Mouse (Mus musculus): Measurements from ENCODE around the gene Arl4c. TPM values are rescaled to one million over a fixed set of nuclear protein-coding genes. Genes with fewer than 3 reads are reported as not detected.

Gene Arl4c
- polyA plus RNA-seq, 1 experiment from 2014 or later, result 1.9 TPM

DNA sequence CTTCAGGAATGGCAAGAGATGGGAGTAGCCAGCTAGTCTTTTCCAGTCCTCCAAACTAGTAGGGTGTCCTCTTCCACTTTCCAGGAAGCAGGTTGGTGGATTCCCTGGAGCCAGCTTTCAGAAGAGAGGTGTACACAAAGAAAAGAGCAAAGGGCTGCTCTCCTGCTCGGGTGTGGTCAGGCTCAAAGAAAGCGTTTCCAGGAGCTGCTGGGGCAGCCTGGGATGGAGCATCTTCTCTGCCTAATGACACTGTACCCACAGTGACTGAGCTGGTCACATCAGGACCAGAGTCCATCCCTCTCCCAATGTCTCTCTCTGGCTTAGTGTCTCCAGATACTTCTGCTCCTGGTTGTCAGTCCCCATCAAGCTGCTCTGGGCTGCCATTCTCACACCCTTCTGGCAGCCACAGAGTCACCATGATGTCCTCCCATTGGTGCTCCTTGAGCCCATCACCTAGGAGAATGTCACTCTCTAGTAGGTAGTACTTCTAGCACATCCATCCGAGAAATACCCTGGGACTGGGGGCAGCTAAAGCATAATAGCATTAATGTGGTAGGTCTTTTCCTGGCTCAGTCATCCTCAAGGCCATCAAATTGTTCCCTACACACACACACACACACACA lies 46.4 kb downstream of the Arl4c start:
- Histone ChIP-seq H3K4me1 (replicated peaks; ENCODE audit: control insufficient read depth, insufficient read depth, low read length) (no peaks in the 10 kb centered on the region), H3K9me3 (ENCODE audit: control insufficient read depth, low read length) (no peaks in the 10 kb centered on the region), H3K4me2 (no peak overlapping the region), H3K27ac (ENCODE audit: low read depth, low read length) (no peak overlapping the region), H3K27me3 (replicated peaks; ENCODE audit: control insufficient read depth, insufficient read depth, low read length) (no peaks in the 10 kb centered on the region), H3K4me3 (ENCODE audit: low read depth, low read length) (no peak overlapping the region), H3K36me3 (ENCODE audit: control insufficient read depth, insufficient read depth, low read length) (no peaks in the 10 kb centered on the region), H3K9ac (ENCODE audit: low read depth, low read length) (no peak overlapping the region)
- DNase-seq (ENCODE audit: low spot score), result no peak
- ATAC-seq (replicated peaks; ENCODE audit: low FRiP score), result no peak
- 69% methylated on average over 3 of the region's 3 CpGs for WGBS

DNA sequence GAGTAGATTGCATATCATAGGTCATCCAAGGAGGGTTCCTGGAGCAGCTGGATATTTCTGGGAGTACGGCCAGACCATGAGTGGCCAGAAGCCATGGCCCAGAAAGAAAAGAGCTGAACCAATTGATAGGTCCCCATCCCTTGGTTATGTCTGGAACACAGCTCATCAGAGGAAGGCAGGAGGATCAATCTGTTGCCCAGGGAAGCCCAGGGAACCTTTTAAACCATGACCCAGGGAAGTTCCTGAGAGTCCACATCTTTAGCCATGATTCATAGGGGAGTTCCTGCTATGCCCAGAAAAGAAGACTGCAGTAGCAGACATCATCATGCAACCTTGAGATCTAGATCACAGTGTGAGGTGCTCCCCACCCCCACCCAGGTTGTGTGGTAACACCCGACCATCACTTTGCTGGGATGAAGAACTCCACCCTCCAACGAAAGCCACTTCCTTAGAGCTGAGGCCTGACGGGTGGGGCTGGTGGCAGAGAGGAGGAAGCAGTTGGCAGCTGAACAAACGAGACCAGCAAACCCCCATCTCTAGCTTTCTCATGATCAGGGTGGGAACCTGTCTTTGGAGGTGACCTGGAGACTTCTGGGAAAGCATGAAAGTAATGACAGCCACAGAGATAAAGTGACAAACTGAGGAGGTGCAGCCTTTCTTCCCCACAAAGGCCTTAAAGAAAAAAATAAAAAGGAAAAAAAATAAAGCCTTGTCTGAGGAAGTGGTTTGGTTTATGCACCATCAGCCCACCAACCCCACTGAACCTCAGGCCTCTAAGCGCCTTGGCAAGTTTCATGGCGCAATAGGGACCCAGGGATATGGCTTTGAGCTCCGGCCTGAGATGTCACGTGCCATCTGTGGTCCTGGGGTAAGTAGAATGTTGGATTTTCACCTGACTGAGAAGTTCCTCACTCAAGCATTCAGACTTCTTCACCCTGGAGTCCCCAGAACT lies 47.2 kb downstream of the Arl4c start:
- ATAC-seq (replicated peaks; ENCODE audit: low FRiP score), result no peak
- H3K27ac ChIP-seq (ENCODE audit: low read depth, low read length), result no peak overlapping the region
- no peaks in the 10 kb centered on the region for H3K27me3 ChIP-seq (replicated peaks; ENCODE audit: control insufficient read depth, insufficient read depth, low read length)

DNA sequence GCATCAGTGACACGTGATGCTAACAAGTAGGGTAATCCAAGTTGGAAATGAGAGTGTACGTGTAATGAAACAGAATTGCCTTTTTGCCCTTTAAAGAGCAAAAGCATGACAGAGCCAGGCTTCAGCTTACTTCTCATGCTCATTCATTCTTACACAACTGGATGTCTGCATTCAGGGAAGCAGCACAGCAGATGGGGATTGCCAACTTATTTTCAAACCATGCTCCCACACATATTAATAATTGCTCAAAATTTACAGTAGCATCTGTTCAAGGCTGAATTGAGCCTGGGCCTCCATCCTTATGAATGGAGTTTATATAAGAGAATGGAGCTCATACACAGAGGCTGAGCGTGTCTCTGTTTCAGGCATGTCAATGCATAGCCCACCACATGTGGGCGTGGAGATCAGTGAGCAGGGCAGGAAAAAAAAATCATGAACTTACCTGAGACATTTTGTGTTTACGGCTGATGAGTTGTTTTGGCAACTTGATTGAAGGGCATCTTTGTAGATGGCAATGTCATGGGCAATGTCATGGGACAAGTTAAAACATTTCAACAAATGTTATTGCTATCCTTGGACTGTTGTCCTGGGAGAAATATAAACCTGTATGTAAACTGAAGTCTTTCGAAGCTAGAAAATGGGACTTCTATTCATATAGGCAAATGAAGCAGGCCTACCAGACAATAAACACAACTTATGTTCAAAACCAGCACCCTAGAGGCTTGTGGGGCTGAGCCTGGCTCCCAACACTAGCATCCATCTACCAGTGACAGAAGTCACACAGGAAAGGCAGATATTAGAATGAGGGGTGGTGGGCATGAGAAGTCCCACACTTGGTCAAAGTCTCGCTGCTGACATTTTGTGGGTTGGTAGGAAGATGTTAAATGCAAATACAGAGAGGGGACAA lies 48.2 kb downstream of the Arl4c start:
- H3K36me3 ChIP-seq (ENCODE audit: control insufficient read depth, insufficient read depth, low read length), result no peaks in the 10 kb centered on the region
- H3K4me1 ChIP-seq (replicated peaks; ENCODE audit: control insufficient read depth, insufficient read depth, low read length), result no peaks in the 10 kb centered on the region
- WGBS, result 80% methylated on average over 7 of the region's 7 CpGs
- no peaks in the 10 kb centered on the region for H3K27me3 ChIP-seq (replicated peaks; ENCODE audit: control insufficient read depth, insufficient read depth, low read length)
- ATAC-seq (replicated peaks; ENCODE audit: low FRiP score) (no peak), DNase-seq (ENCODE audit: low spot score) (no peak)
- H3K27ac ChIP-seq (ENCODE audit: low read depth, low read length), result no peak overlapping the region
- no peak overlapping the region for H3K4me3 ChIP-seq (ENCODE audit: low read depth, low read length)
- no peaks in the 10 kb centered on the region for H3K9me3 ChIP-seq (ENCODE audit: control insufficient read depth, low read length)
- no peak overlapping the region for H3K9ac ChIP-seq (ENCODE audit: low read depth, low read length)
- no peak overlapping the region for H3K4me2 ChIP-seq

More for the DNA sequence above, 47.2 kb downstream of the Arl4c start:
- Histone ChIP-seq H3K4me2 (no peak overlapping the region), H3K4me1 (replicated peaks; ENCODE audit: control insufficient read depth, insufficient read depth, low read length) (no peaks in the 10 kb centered on the region), H3K9ac (ENCODE audit: low read depth, low read length) (no peak overlapping the region), H3K9me3 (ENCODE audit: control insufficient read depth, low read length) (no peaks in the 10 kb centered on the region), H3K4me3 (ENCODE audit: low read depth, low read length) (no peak overlapping the region), H3K36me3 (ENCODE audit: control insufficient read depth, insufficient read depth, low read length) (no peaks in the 10 kb centered on the region)
- DNase-seq (ENCODE audit: low spot score), result no peak
- WGBS, result 40% methylated on average over 9 of the region's 9 CpGs

DNA sequence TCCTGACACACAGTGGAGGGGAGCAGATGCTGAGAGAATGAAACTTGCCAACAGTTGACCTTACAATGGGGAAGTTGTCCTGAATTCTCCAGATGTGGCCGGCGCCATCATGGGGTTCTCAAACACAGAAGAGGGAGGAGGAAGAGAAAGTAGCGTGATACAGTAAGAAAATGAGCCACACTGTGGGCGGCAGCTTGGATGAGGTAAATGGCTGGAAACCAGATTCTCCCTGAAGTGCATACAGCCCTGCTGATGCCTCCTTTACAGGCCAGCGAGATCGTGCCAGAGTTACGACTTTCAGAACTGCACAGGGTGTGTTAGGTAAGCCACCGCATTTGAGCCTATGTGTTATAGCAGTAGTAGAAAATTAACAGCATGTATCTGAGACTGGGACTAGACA lies 49.3 kb downstream of the Arl4c start:
- no peak for ATAC-seq (replicated peaks; ENCODE audit: low FRiP score)
- Histone ChIP-seq H3K4me3 (ENCODE audit: low read depth, low read length) (no peak overlapping the region), H3K27me3 (replicated peaks; ENCODE audit: control insufficient read depth, insufficient read depth, low read length) (no peaks in the 10 kb centered on the region), H3K4me2 (no peak overlapping the region), H3K27ac (ENCODE audit: low read depth, low read length) (no peak overlapping the region), H3K9me3 (ENCODE audit: control insufficient read depth, low read length) (no peaks in the 10 kb centered on the region), H3K4me1 (replicated peaks; ENCODE audit: control insufficient read depth, insufficient read depth, low read length) (no peaks in the 10 kb centered on the region), H3K9ac (ENCODE audit: low read depth, low read length) (no peak overlapping the region), H3K36me3 (ENCODE audit: control insufficient read depth, insufficient read depth, low read length) (no peaks in the 10 kb centered on the region)
- 79% methylated on average over 8 of the region's 8 CpGs for WGBS
- DNase-seq (ENCODE audit: low spot score), result no peak

DNA sequence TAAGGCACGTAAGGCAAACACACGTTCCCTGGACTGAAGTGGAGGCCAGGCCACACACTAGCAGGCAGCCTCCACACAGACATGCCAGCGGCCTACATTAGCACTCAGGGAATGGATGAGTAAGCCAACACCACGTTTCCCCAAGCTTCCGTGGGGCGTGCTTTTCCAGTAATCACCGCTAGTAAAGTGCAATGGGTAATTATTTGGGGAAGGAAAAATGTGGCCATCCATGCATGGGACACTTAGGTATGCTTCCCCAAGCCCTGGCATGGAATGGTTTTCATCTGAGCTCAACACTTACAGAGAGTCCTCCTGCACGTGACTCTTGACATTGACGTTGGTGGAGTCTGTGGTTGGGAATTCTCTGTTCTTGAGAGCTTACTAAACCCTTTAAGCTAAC lies 50.4 kb downstream of the Arl4c start:
- DNase-seq (ENCODE audit: low spot score) (no peak), ATAC-seq (replicated peaks; ENCODE audit: low FRiP score) (no peak)
- no peaks in the 10 kb centered on the region for H3K27me3 ChIP-seq (replicated peaks; ENCODE audit: control insufficient read depth, insufficient read depth, low read length)
- WGBS, result 77% methylated on average over 9 of the region's 9 CpGs
- H3K4me3 ChIP-seq (ENCODE audit: low read depth, low read length), result no peak overlapping the region
- H3K27ac ChIP-seq (ENCODE audit: low read depth, low read length), result no peak overlapping the region
- H3K9me3 ChIP-seq (ENCODE audit: control insufficient read depth, low read length), result no peaks in the 10 kb centered on the region
- peaks cover 1% of the 10 kb centered on the region; the same call in 1 of the 2 replicates for H3K4me1 ChIP-seq (replicated peaks; ENCODE audit: control insufficient read depth, insufficient read depth, low read length)
- no peaks in the 10 kb centered on the region for H3K36me3 ChIP-seq (ENCODE audit: control insufficient read depth, insufficient read depth, low read length)
- no peak overlapping the region for H3K4me2 ChIP-seq
- H3K9ac ChIP-seq (ENCODE audit: low read depth, low read length), result no peak overlapping the region

DNA sequence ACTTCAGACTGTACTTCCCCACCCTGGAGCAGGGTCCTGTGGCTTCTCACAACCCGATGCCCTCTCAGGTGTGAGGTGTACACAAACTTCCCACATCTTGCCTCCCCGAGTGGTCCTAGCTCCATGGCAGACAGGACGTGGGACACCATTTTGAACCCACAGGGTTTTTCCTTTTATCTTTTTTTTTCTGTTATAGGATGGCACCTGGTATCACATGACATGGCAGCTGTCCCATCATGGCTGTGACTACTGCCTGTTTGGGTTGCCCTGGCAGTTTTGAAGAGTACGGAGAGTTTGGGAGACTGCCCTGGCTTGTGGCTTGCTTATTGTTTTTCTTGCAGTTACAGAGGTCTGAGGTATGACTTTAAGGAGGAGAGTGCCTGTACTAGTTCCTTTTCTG lies 53.3 kb downstream of the Arl4c start:
- DNase-seq (ENCODE audit: low spot score) (no peak), ATAC-seq (replicated peaks; ENCODE audit: low FRiP score) (no peak)
- H3K9ac ChIP-seq (ENCODE audit: low read depth, low read length), result no peak overlapping the region
- H3K4me2 ChIP-seq, result no peak overlapping the region
- WGBS, result 86% methylated on average over 4 of the region's 4 CpGs
- H3K4me1 ChIP-seq (replicated peaks; ENCODE audit: control insufficient read depth, insufficient read depth, low read length), result peaks cover 2% of the 10 kb centered on the region; the same call in 1 of the 2 replicates
- H3K27ac ChIP-seq (ENCODE audit: low read depth, low read length), result no peak overlapping the region
- H3K4me3 ChIP-seq (ENCODE audit: low read depth, low read length), result no peak overlapping the region
- H3K27me3 ChIP-seq (replicated peaks; ENCODE audit: control insufficient read depth, insufficient read depth, low read length), result no peaks in the 10 kb centered on the region
- H3K9me3 ChIP-seq (ENCODE audit: control insufficient read depth, low read length), result no peaks in the 10 kb centered on the region
- no peaks in the 10 kb centered on the region for H3K36me3 ChIP-seq (ENCODE audit: control insufficient read depth, insufficient read depth, low read length)

DNA sequence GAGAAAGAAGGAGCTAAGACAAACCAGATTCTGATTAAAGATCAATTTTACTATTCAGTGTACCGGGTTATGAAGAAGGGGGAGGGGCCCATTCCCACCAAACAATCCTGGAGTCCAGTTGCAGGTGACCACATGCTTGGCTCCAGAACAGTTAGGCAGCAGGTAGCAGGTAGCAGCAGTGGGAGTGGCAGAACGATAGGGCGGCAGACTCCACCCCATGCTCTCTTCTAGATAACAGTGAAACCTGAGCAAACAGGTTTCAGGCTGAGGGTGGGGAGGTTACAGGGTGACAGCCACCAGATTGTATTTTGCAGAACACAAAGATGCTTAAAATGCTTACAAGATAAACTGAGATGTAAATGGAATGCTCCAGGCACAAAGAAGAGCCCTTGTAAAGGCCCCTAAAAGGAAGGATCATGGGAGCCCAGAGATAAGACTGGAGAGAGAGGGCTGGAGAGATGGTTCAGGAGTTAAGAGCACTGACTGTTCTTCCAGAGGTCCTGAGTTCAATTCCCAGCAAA lies 56.4 kb downstream of the Arl4c start:
- H3K9me3 ChIP-seq (ENCODE audit: control insufficient read depth, low read length), result no peaks in the 10 kb centered on the region
- WGBS, result 54% methylated on average over 3 of the region's 3 CpGs

DNA sequence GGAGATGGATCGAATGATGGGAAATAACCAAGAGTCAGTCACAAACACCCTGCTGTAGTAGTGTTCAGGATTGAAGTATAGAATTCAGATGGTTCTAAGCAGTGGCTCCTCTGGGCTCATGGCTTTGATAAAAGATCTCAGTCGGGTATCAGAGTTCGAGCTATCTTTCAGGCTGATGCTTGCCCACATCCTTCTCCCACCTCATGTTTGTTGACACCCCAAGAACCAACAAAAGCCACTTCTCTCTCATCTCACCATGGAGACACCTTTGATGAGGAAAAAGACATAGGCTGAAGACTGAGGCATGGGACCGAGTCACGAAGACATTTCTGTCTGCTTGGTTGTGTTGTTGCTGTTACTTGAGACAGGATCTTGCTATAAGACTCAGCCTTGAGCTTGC lies 57.6 kb downstream of the Arl4c start:
- no peak overlapping the region for H3K4me2 ChIP-seq
- ATAC-seq (replicated peaks; ENCODE audit: low FRiP score) (no peak), DNase-seq (ENCODE audit: low spot score) (no peak)
- no peak overlapping the region for H3K27ac ChIP-seq (ENCODE audit: low read depth, low read length)
- no peak overlapping the region for H3K9ac ChIP-seq (ENCODE audit: low read depth, low read length)
- WGBS, result 79% methylated on average over 5 of the region's 5 CpGs
- H3K4me1 ChIP-seq (replicated peaks; ENCODE audit: control insufficient read depth, insufficient read depth, low read length), result peaks cover 6% of the 10 kb centered on the region; the same call in 1 of the 2 replicates
- H3K4me3 ChIP-seq (ENCODE audit: low read depth, low read length), result no peak overlapping the region
- H3K27me3 ChIP-seq (replicated peaks; ENCODE audit: control insufficient read depth, insufficient read depth, low read length), result no peaks in the 10 kb centered on the region
- H3K9me3 ChIP-seq (ENCODE audit: control insufficient read depth, low read length), result no peaks in the 10 kb centered on the region
- no peaks in the 10 kb centered on the region for H3K36me3 ChIP-seq (ENCODE audit: control insufficient read depth, insufficient read depth, low read length)

More for the DNA sequence above, 56.4 kb downstream of the Arl4c start:
- Histone ChIP-seq H3K27ac (ENCODE audit: low read depth, low read length) (no peak overlapping the region), H3K4me1 (replicated peaks; ENCODE audit: control insufficient read depth, insufficient read depth, low read length) (peaks cover 2% of the 10 kb centered on the region; the same call in 1 of the 2 replicates), H3K27me3 (replicated peaks; ENCODE audit: control insufficient read depth, insufficient read depth, low read length) (no peaks in the 10 kb centered on the region), H3K9ac (ENCODE audit: low read depth, low read length) (no peak overlapping the region), H3K36me3 (ENCODE audit: control insufficient read depth, insufficient read depth, low read length) (no peaks in the 10 kb centered on the region), H3K4me3 (ENCODE audit: low read depth, low read length) (no peak overlapping the region), H3K4me2 (no peak overlapping the region)
- DNase-seq (ENCODE audit: low spot score), result no peak
- ATAC-seq (replicated peaks; ENCODE audit: low FRiP score), result no peak
